Mouse (Mus musculus) stomach, embryonic 16.5 days (tissue): ENCODE measurements around the gene Gm3636. TPM values are rescaled to one million over a fixed set of nuclear protein-coding genes. Genes with fewer than 3 reads are reported as not detected.
"Not testable (repeated sequence)": the region's sequence is repeated elsewhere in the genome, so short reads cannot be mapped to it uniquely, and the experiment has no call there.

Source experiments
- ATAC-seq: fragments of 200-750 bp; cut with Nextera tagmentation; 2 replicates; pipeline ENCODE4 v1.8.0; 2017; ENCODE audit warnings: moderate number of reproducible peaks, moderate TSS enrichment; ENCODE audit not compliant: insufficient read depth, low FRiP score
- H3K27ac ChIP-seq: fragments of 300-500 bp; sonication (generic); 2 replicates; pipeline ENCODE4 v1.5.1; 2014; ENCODE audit warnings: low read length
- H3K27me3 ChIP-seq: fragments of 300-500 bp; sonication (generic); 2 replicates; pipeline ENCODE4 v1.6.1; 2014; ENCODE audit warnings: low read length, control low read depth, mixed read lengths; ENCODE audit not compliant: control insufficient read depth, insufficient read depth
- H3K36me3 ChIP-seq: fragments of 300-500 bp; sonication (generic); 2 replicates; pipeline ENCODE4 v1.6.1; 2014; ENCODE audit warnings: low read length; ENCODE audit not compliant: control insufficient read depth, insufficient read depth
- H3K4me1 ChIP-seq: fragments of 300-500 bp; sonication (generic); 2 replicates; pipeline ENCODE4 v1.6.1; 2014; ENCODE audit warnings: low read length, control low read depth, mixed read lengths; ENCODE audit not compliant: control insufficient read depth, insufficient read depth
- H3K4me2 ChIP-seq: fragments of 300-500 bp; sonication (generic); 2 replicates; pipeline ENCODE4 v1.6.1; 2014; ENCODE audit warnings: low read depth, low read length, mixed read lengths
- H3K4me3 ChIP-seq: fragments of 300-500 bp; sonication (generic); replicated peaks from 2 replicates; pipeline ENCODE4 v1.5.1; 2014; ENCODE audit warnings: mild to moderate bottlenecking, low read length
- H3K9ac ChIP-seq: fragments of 300-500 bp; sonication (generic); 2 replicates; pipeline ENCODE4 v1.6.1; 2014; ENCODE audit warnings: low read length
- H3K9me3 ChIP-seq: fragments of 300-500 bp; sonication (generic); replicated peaks from 2 replicates; pipeline ENCODE4 v1.6.1; 2016; ENCODE audit warnings: low read length, control low read depth; ENCODE audit not compliant: control insufficient read depth
- WGBS: fragments of 180-500 bp; shearing (Covaris S2); extraction: QIAGEN DNeasy Blood & Tissue Kit; methylation state at CpG from one replicate; pipeline ENCODE4 v1.1.7; 2014; 5-methylcytosine and 5-hydroxymethylcytosine counted together
- polyA plus RNA-seq: library from polyadenylated mRNA; unstranded; fragments of >200 nt; fragmentation: Nextera tagmentation; extraction: Ambion mirVana; gene quantifications from 2 replicates; pipeline ENCODE4 v1.2.1, GENCODE M21; 2015

The Gm3636 gene
- polyA plus RNA-seq = 2.5 and 3.4 TPM in 2 replicates

- not testable (repeated sequence) for H3K4me3 ChIP-seq, H3K9me3 ChIP-seq, H3K27ac ChIP-seq, H3K36me3 ChIP-seq, H3K4me1 ChIP-seq, H3K4me2 ChIP-seq, H3K9ac ChIP-seq, ATAC-seq, H3K27me3 ChIP-seq
- WGBS = no CpG with 5 or more reads among the region's 2 CpGs
These were observed at the start of gene Gm3636 for GRCm38 (mm10) chr14:6742232-6742631. Gene Gm3636, minus strand, starts transcription at chr14:6742332.

GRCm38 (mm10) chr14:6774311-6774710 is 32.2 kb upstream of the Gm3636 start, which contains the start of gene Gm8362:
Gene Gm8362, minus strand, starts transcription at chr14:6774411.
- not testable (repeated sequence) for ATAC-seq, H3K36me3 ChIP-seq
- no CpG with 5 or more reads among the region's 1 CpGs for WGBS

GRCm38 (mm10) chr14:6757231-6757536 is 15.1 kb upstream of the Gm3636 start:
- not testable (repeated sequence) for H3K9ac ChIP-seq, H3K27me3 ChIP-seq, H3K27ac ChIP-seq, H3K9me3 ChIP-seq, ATAC-seq, H3K36me3 ChIP-seq, H3K4me1 ChIP-seq
- 0 out of 2 replicates have a peak overlapping the region, but pooled peaks have one; percentile 39 for H3K4me2 ChIP-seq
- H3K4me3 ChIP-seq = peak overlapping the region; percentile 37
- 0% methylated on average over 4 of the region's 13 CpGs for WGBS

More at GRCm38 (mm10) chr14:6774311-6774710, 32.2 kb upstream of the Gm3636 start, which contains the start of gene Gm8362:
- not testable (repeated sequence) for H3K4me3 ChIP-seq, H3K4me1 ChIP-seq, H3K27me3 ChIP-seq, H3K9ac ChIP-seq, H3K9me3 ChIP-seq, H3K27ac ChIP-seq, H3K4me2 ChIP-seq

- H3K4me3 ChIP-seq = peak overlapping the region; percentile 37
- 0% methylated on average over 26 of the region's 67 CpGs for WGBS
- H3K36me3 ChIP-seq, H3K27me3 ChIP-seq, H3K9me3 ChIP-seq, H3K27ac ChIP-seq, ATAC-seq, H3K4me1 ChIP-seq: not testable (repeated sequence)
- peak overlapping the region; percentile 39; the same call in 1 of the 2 replicates for H3K4me2 ChIP-seq
- H3K9ac ChIP-seq = peak overlapping the region; percentile 39; the same call in 1 of the 2 replicates
These were observed 14.5 kb upstream of the Gm3636 start for GRCm38 (mm10) chr14:6756384-6757230.

- H3K27me3 ChIP-seq, H3K27ac ChIP-seq, H3K9ac ChIP-seq, H3K4me1 ChIP-seq, H3K9me3 ChIP-seq, H3K4me3 ChIP-seq, H3K4me2 ChIP-seq, H3K36me3 ChIP-seq, ATAC-seq: not testable (repeated sequence)
- no CpG with 5 or more reads among the region's 2 CpGs for WGBS
These were observed 22.0 kb downstream of the Gm3636 start, which contains the start of gene Gm8050 for GRCm38 (mm10) chr14:6720151-6720550. Gene Gm8050, minus strand, starts transcription at chr14:6720251.

Other genes with a start within 250 kb of the Gm3636 start
- gene Gm8356, start 205.0 kb downstream of the Gm3636 start, polyA plus RNA-seq = not detected in 2 replicates
- gene Gm3629, start 151.7 kb downstream of the Gm3636 start, polyA plus RNA-seq = not detected in 2 replicates
- not detected in 2 replicates for gene Gm3460, start 119.9 kb downstream of the Gm3636 start, polyA plus RNA-seq
- not detected in 2 replicates for gene Gm10251, start 58.2 kb downstream of the Gm3636 start, polyA plus RNA-seq
- gene Gm8050, start 22.1 kb downstream of the Gm3636 start, polyA plus RNA-seq = not detected in 2 replicates
- gene Gm8362, start 32.1 kb upstream of the Gm3636 start, polyA plus RNA-seq = not detected in 2 replicates
- gene Gm3642, start 98.0 kb upstream of the Gm3636 start, polyA plus RNA-seq = not detected in 2 replicates
- 0.75 and 1.1 TPM in 2 replicates for gene Gm3667, start 147.6 kb upstream of the Gm3636 start, polyA plus RNA-seq
- gene Gm6356, start 231.5 kb upstream of the Gm3636 start, polyA plus RNA-seq = not detected in 2 replicates